Mouse (Mus musculus): ENCODE measurements at regions not wholly inside any gene's neighbourhood (a gene's known extent, or its start where the extent isn't known, plus 50 kb on each side); places are given as distances from the start of the nearest gene placed in this dataset.

GRCm38 (mm10) chr3:52767276-52767675 lies 249.8 kb downstream of the Cog6 start:
- TF ChIP-seq EP300 (IDR thresholded peaks at IDR 0.05; ENCODE audit: low read depth) (no peak), CTCF (IDR thresholded peaks at IDR 0.05; ENCODE audit: low read depth) (no peak)
